Mouse (Mus musculus) bone marrow, adult 2 months (tissue): ENCODE data around the gene Npc1l1. TPM values are rescaled to one million over a fixed set of nuclear protein-coding genes. Genes with fewer than 3 reads are reported as not detected.

ENCODE experiments used
- H3K27ac ChIP-seq: fragments of 200-500 bp; 2 replicates; pipeline ENCODE4 v1.5.1; 2012; ENCODE audit warnings: low read depth, mild to moderate bottlenecking, control low read depth, inconsistent platforms, low read length; ENCODE audit not compliant: control insufficient read depth, poor library complexity, insufficient read depth
- H3K4me1 ChIP-seq: fragments of 200-500 bp; 2 replicates; pipeline ENCODE4 v1.6.1; 2011; ENCODE audit warnings: low read length; ENCODE audit not compliant: control insufficient read depth, insufficient read depth
- H3K4me3 ChIP-seq: fragments of 200-500 bp; replicated peaks from 2 replicates; pipeline ENCODE3; 2011; ENCODE audit warnings: mild to moderate bottlenecking, low read depth, low read length, control low read depth; ENCODE audit not compliant: control insufficient read depth
- CTCF ChIP-seq: fragments of 200-500 bp; IDR thresholded peaks from 2 replicates; pipeline ENCODE4 v1.5.1; 2011; ENCODE audit warnings: low read length, control low read depth; ENCODE audit not compliant: control insufficient read depth, insufficient read depth
- POLR2A ChIP-seq: fragments of 200-500 bp; IDR thresholded peaks from 2 replicates; pipeline ENCODE4 v1.6.1; 2011; ENCODE audit warnings: low read depth, mild to moderate bottlenecking, control low read depth, low read length, borderline replicate concordance; ENCODE audit not compliant: control insufficient read depth
- WGBS: fragments of 180-500 bp; shearing (Covaris S2); methylation state at CpG from one replicate; pipeline ENCODE4 v1.1.7; 2018; 5-methylcytosine and 5-hydroxymethylcytosine counted together
- polyA plus RNA-seq: library from polyadenylated mRNA; stranded (reverse); fragments of >200 nt; gene quantifications from 2 replicates; pipeline ENCODE4 v1.2.4, GENCODE M21; 2011; ENCODE audit warnings: low replicate concordance; ENCODE audit not compliant: missing spikeins, insufficient read depth, insufficient read length

The Npc1l1 gene
- polyA plus RNA-seq, 1 experiment = not detected

GRCm38 (mm10) chr11:6163062-6163461 lies 66.9 kb downstream of the Npc1l1 start:
- Histone ChIP-seq H3K4me1 (no peaks in the 10 kb centered on the region; the same call in 1 of the 2 replicates), H3K27ac (no peak overlapping the region), H3K4me3 (no peak overlapping the region)
- WGBS = 87% methylated on average over 3 of the region's 3 CpGs
- no peak for TF ChIP-seq POLR2A
- TF ChIP-seq CTCF = no peak

- Histone ChIP-seq H3K27ac (no peak overlapping the region), H3K4me3 (no peak overlapping the region), H3K4me1 (no peaks in the 10 kb centered on the region; the same call in 1 of the 2 replicates)
- TF ChIP-seq CTCF (no peak), POLR2A (no peak)
Observed at GRCm38 (mm10) chr11:6161549-6161948, 68.4 kb downstream of the Npc1l1 start.

Other genes with a start within 250 kb of the Npc1l1 start
- gene Camk2b, start 163.8 kb downstream of the Npc1l1 start, polyA plus RNA-seq = 1.4 and 5.1 TPM in 2 replicates
- gene A730071L15Rik, start 30.1 kb downstream of the Npc1l1 start, polyA plus RNA-seq = not detected in 2 replicates
- 13.2 and 25.4 TPM in 2 replicates for gene Nudcd3, start 29.7 kb downstream of the Npc1l1 start, polyA plus RNA-seq
- gene Ddx56, start 37.6 kb upstream of the Npc1l1 start, polyA plus RNA-seq = 27.3 and 29.4 TPM in 2 replicates
- gene Tmed4, start 44.7 kb upstream of the Npc1l1 start, polyA plus RNA-seq = 5.3 and 19.2 TPM in 2 replicates
- gene Ogdh, start 61.5 kb upstream of the Npc1l1 start, polyA plus RNA-seq = 35.0 and 54.8 TPM in 2 replicates
- 24.8 and 42.3 TPM in 2 replicates for gene Zmiz2, start 158.9 kb upstream of the Npc1l1 start, polyA plus RNA-seq
- gene Ppia, start 185.3 kb upstream of the Npc1l1 start, polyA plus RNA-seq = 659 and 720 TPM in 2 replicates
- 139 and 217 TPM in 2 replicates for gene H2afv, start 214.3 kb upstream of the Npc1l1 start, polyA plus RNA-seq
- 14.7 and 18.0 TPM in 2 replicates for gene Purb, start 245.8 kb upstream of the Npc1l1 start, polyA plus RNA-seq